24 mouse cellular contexts compared by ENCODE assay signal in the genomic region with DNA sequence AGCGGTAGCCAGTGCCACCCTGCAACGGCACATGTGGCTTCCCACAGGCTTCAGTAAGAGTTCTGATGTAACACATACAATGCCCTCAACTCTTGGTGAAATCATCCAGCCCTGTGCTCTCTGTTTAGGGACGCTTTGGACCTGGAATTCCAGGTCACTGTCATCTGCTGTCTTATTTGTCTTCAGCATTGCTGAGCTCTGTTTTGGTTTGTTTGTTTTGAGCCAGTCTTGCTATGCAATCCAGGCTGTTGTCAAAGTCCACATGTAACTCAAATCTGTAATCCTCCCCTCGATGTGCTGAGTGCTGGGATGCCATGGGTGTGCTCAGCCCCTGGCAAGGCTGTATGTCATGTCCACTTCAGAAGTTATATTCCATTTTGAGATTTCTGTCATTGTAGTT.
"Had no signal": no experiment of that assay in that cellular context is flagged by ENCODE, and none has a peak within 500 bp of the region (broad histone marks: within the 10 kb centered on the region; RNA-seq: fewer than 3 reads in every experiment).

No protein-coding gene starts in this region.

- H3K9ac ChIP-seq: forebrain, embryonic 15.5 days; forebrain, postnatal 0 days; heart, embryonic 12.5 days; hindbrain, embryonic 12.5 days; hindbrain, embryonic 14.5 days; intestine, embryonic 15.5 days; limb, embryonic 12.5 days; liver, embryonic 14.5 days had no signal

- H3K4me3 ChIP-seq: forebrain, embryonic 15.5 days; gastrocnemius, adult 2 months; heart, embryonic 12.5 days; hindbrain, embryonic 10.5 days; hindbrain, embryonic 12.5 days; intestine, embryonic 15.5 days; left cerebral cortex, adult 2 months; limb, embryonic 10.5 days; limb, embryonic 12.5 days had no signal

- H3K36me3 ChIP-seq: intestine, embryonic 15.5 days had no signal

- ATAC-seq: forebrain, embryonic 15.5 days; forebrain, postnatal 0 days; hindbrain, embryonic 16.5 days; inflammation-experienced regulatory T-cells, adult 6 months; intestine, embryonic 15.5 days; intestine, postnatal 0 days had no signal

- H3K4me2 ChIP-seq: forebrain, embryonic 15.5 days; heart, embryonic 12.5 days; hindbrain, embryonic 12.5 days; hindbrain, embryonic 14.5 days; intestine, embryonic 15.5 days; limb, embryonic 12.5 days had no signal

- H3K4me1 ChIP-seq: forebrain, embryonic 15.5 days; hindbrain, embryonic 10.5 days; hindbrain, embryonic 12.5 days; intestine, embryonic 15.5 days; limb, embryonic 10.5 days; limb, embryonic 12.5 days had no signal

- H3K27me3 ChIP-seq: forebrain, embryonic 15.5 days; heart, embryonic 12.5 days; hindbrain, embryonic 12.5 days; intestine, embryonic 15.5 days; limb, embryonic 12.5 days had no signal

- H3K27ac ChIP-seq: forebrain, embryonic 15.5 days; gastrocnemius, adult 2 months; hindbrain, embryonic 10.5 days; hindbrain, embryonic 12.5 days; hindbrain, embryonic 14.5 days; intestine, embryonic 15.5 days; left cerebral cortex, adult 2 months; limb, embryonic 10.5 days; limb, embryonic 12.5 days; liver, embryonic 14.5 days had no signal

- H3K9me3 ChIP-seq: forebrain, embryonic 15.5 days; heart, embryonic 12.5 days; hindbrain, embryonic 10.5 days; hindbrain, embryonic 12.5 days; intestine, embryonic 15.5 days; limb, embryonic 10.5 days; limb, embryonic 12.5 days had no signal

- DNase-seq: forebrain, postnatal 0 days; gastrocnemius, adult 2 months; gastrocnemius, postnatal 10 days; gastrocnemius, postnatal 25 days; heart, adult 18-20 months; heart, postnatal 10 days; heart, postnatal 4 days; kidney, adult 18-20 months; kidney, adult 8-10 months; kidney, postnatal 10 days; kidney, postnatal 25 days had no signal
